Mouse (Mus musculus) forebrain, embryonic 11.5 days (tissue): ENCODE data around the gene Slc8a3. TPM values are rescaled to one million over a fixed set of nuclear protein-coding genes. Genes with fewer than 3 reads are reported as not detected.

Experiments used
- ATAC-seq: fragments of 200-750 bp; cut with Nextera tagmentation; replicated peaks from 2 replicates; pipeline ENCODE4 v1.8.0; 2017; ENCODE audit warnings: moderate TSS enrichment; ENCODE audit not compliant: low FRiP score
- DNase-seq: peaks from one replicate; pipeline ENCODE4 v3.0.0-alpha.2; 2017; ENCODE audit warnings: low spot score
- H3K27ac ChIP-seq: fragments of 300-500 bp; sonication (generic); 2 replicates; pipeline ENCODE4 v1.5.1; 2014; ENCODE audit warnings: low read depth, low read length
- H3K27me3 ChIP-seq: fragments of 300-500 bp; sonication (generic); 2 replicates; pipeline ENCODE4 v1.6.1; 2014; ENCODE audit warnings: mild to moderate bottlenecking, low read length, mixed read lengths; ENCODE audit not compliant: control insufficient read depth, insufficient read depth
- H3K36me3 ChIP-seq: fragments of 300-500 bp; sonication (generic); 2 replicates; pipeline ENCODE4 v1.6.1; 2014; ENCODE audit warnings: mild to moderate bottlenecking, low read length, moderate library complexity, mixed read lengths; ENCODE audit not compliant: control insufficient read depth, insufficient read depth
- H3K4me1 ChIP-seq: fragments of 300-500 bp; sonication (generic); replicated peaks from 2 replicates; pipeline ENCODE4 v1.6.1; 2014; ENCODE audit warnings: low read length, mixed read lengths; ENCODE audit not compliant: control insufficient read depth, insufficient read depth
- H3K4me2 ChIP-seq: fragments of 300-500 bp; sonication (generic); 2 replicates; pipeline ENCODE4 v1.6.1; 2014; ENCODE audit warnings: low read depth, mild to moderate bottlenecking, low read length, moderate library complexity, mixed read lengths; ENCODE audit not compliant: severe bottlenecking
- H3K4me3 ChIP-seq: fragments of 300-500 bp; sonication (generic); 2 replicates; pipeline ENCODE4 v1.5.1; 2014; ENCODE audit warnings: low read depth, low read length
- H3K9ac ChIP-seq: fragments of 300-500 bp; sonication (generic); 2 replicates; pipeline ENCODE4 v1.6.1; 2014; ENCODE audit warnings: low read length
- H3K9me3 ChIP-seq: fragments of 300-500 bp; sonication (generic); 2 replicates; pipeline ENCODE4 v1.6.1; 2016; ENCODE audit warnings: low read length, mixed read lengths; ENCODE audit not compliant: control insufficient read depth
- WGBS: fragments of 180-500 bp; shearing (Covaris S2); extraction: QIAGEN DNeasy Blood & Tissue Kit; methylation state at CpG from one replicate; pipeline ENCODE4 v1.1.7; 2014; 5-methylcytosine and 5-hydroxymethylcytosine counted together
- polyA plus RNA-seq: library from polyadenylated mRNA; unstranded; fragments of >200 nt; fragmentation: Nextera tagmentation; extraction: Ambion mirVana; gene quantifications from 2 replicates; pipeline ENCODE4 v1.2.1, GENCODE M21; 2014

The Slc8a3 gene
- polyA plus RNA-seq, 1 experiment from 2014 or later = 0.72 TPM

DNA sequence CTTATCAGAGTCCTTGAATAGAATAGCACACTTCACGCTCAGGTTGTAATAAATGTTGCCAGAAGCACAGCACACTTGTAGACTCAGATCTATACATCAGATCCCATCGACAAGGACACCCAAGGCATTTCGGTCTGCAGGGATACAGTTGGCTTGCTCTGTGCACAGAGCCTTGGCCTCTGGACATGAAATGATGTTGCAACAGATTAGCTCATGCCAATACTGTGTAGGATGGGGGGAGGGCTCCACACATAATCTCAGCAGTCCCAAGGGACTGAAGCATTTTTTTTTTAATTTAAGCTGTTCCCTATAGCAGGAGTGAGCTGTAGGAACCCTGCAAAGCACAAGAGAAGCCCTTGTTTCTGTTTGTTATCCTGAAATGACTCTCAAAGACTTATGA, 74.8 kb downstream of the Slc8a3 start:
- no peak overlapping the region for H3K27ac ChIP-seq
- no peaks in the 10 kb centered on the region for H3K27me3 ChIP-seq
- H3K4me1 ChIP-seq = no peaks in the 10 kb centered on the region
- H3K9ac ChIP-seq = no peak overlapping the region
- DNase-seq (no peak), ATAC-seq (no peak)
- no peaks in the 10 kb centered on the region for H3K36me3 ChIP-seq
- H3K9me3 ChIP-seq = no peaks in the 10 kb centered on the region
- H3K4me2 ChIP-seq = no peak overlapping the region
- 88% methylated on average over 3 of the region's 3 CpGs for WGBS
- no peak overlapping the region for H3K4me3 ChIP-seq

DNA sequence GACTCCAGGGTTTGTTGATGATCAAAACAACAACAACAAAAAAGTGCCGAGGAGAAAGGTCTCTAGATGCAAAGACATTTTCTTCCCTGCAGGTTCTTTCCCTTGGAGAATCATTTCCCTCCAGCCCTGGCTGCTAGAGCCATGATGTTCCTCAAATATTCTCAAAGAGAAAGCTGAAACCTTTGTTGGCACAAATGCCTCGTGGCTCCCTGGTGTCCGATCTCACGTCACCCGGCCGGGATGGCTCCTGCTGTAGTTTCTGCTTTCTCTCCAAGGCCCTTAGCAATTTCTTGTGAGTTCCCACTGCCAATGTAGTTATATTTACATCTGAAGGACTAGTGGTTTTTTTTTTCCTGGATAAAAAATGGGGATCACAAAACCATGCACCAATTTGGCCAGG, 87.6 kb downstream of the Slc8a3 start:
- Histone ChIP-seq H3K27me3 (no peaks in the 10 kb centered on the region), H3K36me3 (no peaks in the 10 kb centered on the region), H3K4me3 (no peak overlapping the region), H3K9me3 (no peaks in the 10 kb centered on the region), H3K4me1 (no peaks in the 10 kb centered on the region), H3K9ac (no peak overlapping the region), H3K4me2 (no peak overlapping the region), H3K27ac (no peak overlapping the region)
- no peak for DNase-seq
- 84% methylated on average over 6 of the region's 6 CpGs for WGBS
- no peak for ATAC-seq

- Histone ChIP-seq H3K9me3 (no peaks in the 10 kb centered on the region), H3K4me1 (no peaks in the 10 kb centered on the region), H3K27me3 (no peaks in the 10 kb centered on the region), H3K4me3 (no peak overlapping the region), H3K4me2 (no peak overlapping the region), H3K36me3 (no peaks in the 10 kb centered on the region), H3K27ac (no peak overlapping the region), H3K9ac (no peak overlapping the region)
- 89% methylated on average over 7 of the region's 7 CpGs for WGBS
- ATAC-seq = no peak
- DNase-seq = no peak
Measured at GRCm38 (mm10) chr12:81244954-81245353, 88.0 kb downstream of the Slc8a3 start.

GRCm38 (mm10) chr12:81244492-81244891, 88.5 kb downstream of the Slc8a3 start:
- no peak overlapping the region for H3K4me2 ChIP-seq
- 44% methylated on average over 1 of the region's 1 CpGs for WGBS
- H3K4me3 ChIP-seq = no peak overlapping the region
- H3K9me3 ChIP-seq = no peaks in the 10 kb centered on the region
- no peaks in the 10 kb centered on the region for H3K36me3 ChIP-seq
- no peak overlapping the region for H3K9ac ChIP-seq
- no peaks in the 10 kb centered on the region for H3K4me1 ChIP-seq
- DNase-seq = no peak
- no peak for ATAC-seq
- no peaks in the 10 kb centered on the region for H3K27me3 ChIP-seq
- no peak overlapping the region for H3K27ac ChIP-seq

DNA sequence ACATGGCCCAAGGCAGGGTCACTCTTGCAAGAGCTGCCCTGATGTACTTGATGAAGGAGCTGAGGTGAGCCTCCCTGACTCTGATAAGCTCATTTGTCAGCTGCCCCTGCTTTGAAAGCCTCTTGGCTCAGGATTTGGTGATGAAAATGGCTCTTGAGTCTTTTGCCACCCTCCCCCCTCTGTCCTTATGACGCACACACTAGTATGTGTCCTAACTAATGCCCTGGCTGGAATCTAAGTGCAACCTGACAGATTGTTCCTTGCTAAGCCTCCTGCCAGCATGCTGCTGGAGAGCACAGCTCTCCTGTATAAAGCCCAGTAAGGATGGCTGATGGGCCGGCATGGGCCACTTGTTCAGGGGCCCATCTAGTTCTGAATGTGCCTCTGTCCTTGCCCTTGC, 91.3 kb downstream of the Slc8a3 start:
- Histone ChIP-seq H3K9me3 (no peaks in the 10 kb centered on the region), H3K4me1 (no peaks in the 10 kb centered on the region), H3K4me2 (no peak overlapping the region), H3K4me3 (no peak overlapping the region), H3K9ac (no peak overlapping the region), H3K36me3 (no peaks in the 10 kb centered on the region), H3K27ac (no peak overlapping the region), H3K27me3 (no peaks in the 10 kb centered on the region)
- DNase-seq (no peak), ATAC-seq (no peak)
- WGBS = 89% methylated on average over 2 of the region's 2 CpGs

DNA sequence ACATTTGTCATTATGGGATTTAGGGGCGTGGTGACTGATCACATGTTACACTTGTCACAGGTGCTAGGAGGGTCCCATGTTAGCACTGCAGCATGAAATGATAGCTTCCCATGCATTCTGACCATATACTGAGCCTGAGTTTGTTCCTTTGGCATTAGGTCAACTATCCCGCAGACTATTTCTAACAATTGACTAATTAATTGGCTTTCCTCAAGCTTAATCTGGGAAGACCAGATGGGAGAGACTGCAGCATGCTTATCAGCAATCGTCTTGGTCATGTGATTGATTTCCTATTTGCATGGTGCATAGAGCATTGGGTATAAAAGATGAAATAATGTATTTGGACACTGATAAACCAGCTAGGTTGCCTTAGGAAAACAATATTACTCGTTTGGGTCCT, 91.9 kb downstream of the Slc8a3 start:
- H3K27me3 ChIP-seq = no peaks in the 10 kb centered on the region
- no peak overlapping the region for H3K27ac ChIP-seq
- H3K4me3 ChIP-seq = no peak overlapping the region
- no peak overlapping the region for H3K9ac ChIP-seq
- DNase-seq = no peak
- H3K36me3 ChIP-seq = no peaks in the 10 kb centered on the region
- no peaks in the 10 kb centered on the region for H3K4me1 ChIP-seq
- WGBS = 80% methylated on average over 4 of the region's 4 CpGs
- ATAC-seq = no peak
- H3K9me3 ChIP-seq = no peaks in the 10 kb centered on the region
- H3K4me2 ChIP-seq = no peak overlapping the region

GRCm38 (mm10) chr12:81237158-81237557, 95.8 kb downstream of the Slc8a3 start:
- Histone ChIP-seq H3K36me3 (no peaks in the 10 kb centered on the region), H3K4me2 (no peak overlapping the region), H3K4me3 (no peak overlapping the region), H3K27me3 (no peaks in the 10 kb centered on the region), H3K9ac (no peak overlapping the region), H3K9me3 (no peaks in the 10 kb centered on the region), H3K4me1 (no peaks in the 10 kb centered on the region), H3K27ac (no peak overlapping the region)
- DNase-seq = no peak
- ATAC-seq = no peak
- WGBS = 90% methylated on average over 1 of the region's 1 CpGs

- Histone ChIP-seq H3K4me1 (no peaks in the 10 kb centered on the region), H3K27ac (no peak overlapping the region), H3K9me3 (no peaks in the 10 kb centered on the region), H3K4me2 (no peak overlapping the region), H3K27me3 (no peaks in the 10 kb centered on the region), H3K4me3 (no peak overlapping the region), H3K9ac (no peak overlapping the region), H3K36me3 (no peaks in the 10 kb centered on the region)
- 91% methylated on average over 10 of the region's 10 CpGs for WGBS
- no peak for ATAC-seq
- no peak for DNase-seq
Measured at GRCm38 (mm10) chr12:81235456-81236330, 97.3 kb downstream of the Slc8a3 start.

GRCm38 (mm10) chr12:81233746-81234380, 99.1 kb downstream of the Slc8a3 start:
- ATAC-seq = no peak
- no peak overlapping the region for H3K27ac ChIP-seq
- WGBS = 80% methylated on average over 1 of the region's 1 CpGs
- no peaks in the 10 kb centered on the region for H3K36me3 ChIP-seq
- no peaks in the 10 kb centered on the region for H3K4me1 ChIP-seq
- H3K4me3 ChIP-seq = no peak overlapping the region
- no peak for DNase-seq
- no peak overlapping the region for H3K4me2 ChIP-seq
- no peak overlapping the region for H3K9ac ChIP-seq
- no peaks in the 10 kb centered on the region for H3K27me3 ChIP-seq
- no peaks in the 10 kb centered on the region for H3K9me3 ChIP-seq
